Mouse (Mus musculus): ENCODE data around the gene Usp22. TPM values are rescaled to one million over a fixed set of nuclear protein-coding genes. Genes with fewer than 3 reads are reported as not detected.

The Usp22 gene
- polyA plus RNA-seq, 1 experiment from 2014 or later = 140 TPM

- Histone ChIP-seq H3K9me3 (replicated peaks) (no peaks in the 10 kb centered on the region), H3K9ac (no peak overlapping the region), H3K4me1 (no peaks in the 10 kb centered on the region), H3K27ac (replicated peaks) (no peak overlapping the region), H3K36me3 (peaks cover 99% of the 10 kb centered on the region), H3K4me3 (replicated peaks) (no peak overlapping the region), H3K4me2 (replicated peaks) (no peak overlapping the region), H3K27me3 (no peaks in the 10 kb centered on the region)
- no peak for ATAC-seq (ENCODE audit: insufficient number of reproducible peaks, low FRiP score, low TSS enrichment, low read depth)
- 77% methylated on average over 11 of the region's 11 CpGs for whole genome bisulfite sequencing
Measured at GRCm38 (mm10) chr11:61159796-61160732, 14.8 kb downstream of the Usp22 start.

- peaks cover 99% of the 10 kb centered on the region for H3K36me3 ChIP-seq
- no peaks in the 10 kb centered on the region for H3K27me3 ChIP-seq
- no peak overlapping the region for H3K4me2 ChIP-seq (replicated peaks)
- no peaks in the 10 kb centered on the region for H3K4me1 ChIP-seq
- WGBS = 90% methylated on average over 3 of the region's 3 CpGs
- H3K4me3 ChIP-seq (replicated peaks) = no peak overlapping the region
- no peak for ATAC-seq (ENCODE audit: insufficient number of reproducible peaks, low FRiP score, low TSS enrichment, low read depth)
- no peak overlapping the region for H3K27ac ChIP-seq (replicated peaks)
- H3K9me3 ChIP-seq (replicated peaks) = no peaks in the 10 kb centered on the region
- no peak overlapping the region for H3K9ac ChIP-seq
Measured at GRCm38 (mm10) chr11:61158141-61158540, 16.7 kb downstream of the Usp22 start.

- H3K4me1 ChIP-seq = no peaks in the 10 kb centered on the region
- H3K9ac ChIP-seq = no peak overlapping the region
- WGBS = 93% methylated on average over 2 of the region's 2 CpGs
- no peak overlapping the region for H3K4me2 ChIP-seq (replicated peaks)
- no peak for ATAC-seq (ENCODE audit: insufficient number of reproducible peaks, low FRiP score, low TSS enrichment, low read depth)
- no peak overlapping the region for H3K27ac ChIP-seq (replicated peaks)
- H3K27me3 ChIP-seq = no peaks in the 10 kb centered on the region
- H3K9me3 ChIP-seq (replicated peaks) = no peaks in the 10 kb centered on the region
- H3K4me3 ChIP-seq (replicated peaks) = no peak overlapping the region
- H3K36me3 ChIP-seq = peaks cover 94% of the 10 kb centered on the region
Measured at GRCm38 (mm10) chr11:61155727-61156126, 19.1 kb downstream of the Usp22 start.

- no peak for ATAC-seq (ENCODE audit: insufficient number of reproducible peaks, low FRiP score, low TSS enrichment, low read depth)
- H3K27me3 ChIP-seq = peaks cover 18% of the 10 kb centered on the region; the same call in 1 of the 2 replicates
- 67% methylated on average over 6 of the region's 6 CpGs for WGBS
Measured at GRCm38 (mm10) chr11:61150233-61151001, 24.4 kb downstream of the Usp22 start.

GRCm38 (mm10) chr11:61147300-61147683 lies 27.6 kb downstream of the Usp22 start:
- no peaks in the 10 kb centered on the region for H3K9me3 ChIP-seq (replicated peaks)
- peaks cover 18% of the 10 kb centered on the region; the same call in 1 of the 2 replicates for H3K27me3 ChIP-seq
- no peak for ATAC-seq (ENCODE audit: insufficient number of reproducible peaks, low FRiP score, low TSS enrichment, low read depth)
- peak overlapping the region; percentile 78 for H3K4me2 ChIP-seq (replicated peaks)
- H3K9ac ChIP-seq = no peak overlapping the region
- H3K27ac ChIP-seq (replicated peaks) = no peak overlapping the region
- WGBS = 2% methylated on average over 32 of the region's 32 CpGs
- peaks cover 9% of the 10 kb centered on the region; the same call in 1 of the 2 replicates for H3K4me1 ChIP-seq
- peaks cover 11% of the 10 kb centered on the region for H3K36me3 ChIP-seq
- H3K4me3 ChIP-seq (replicated peaks) = peak overlapping the region; percentile 40

More at GRCm38 (mm10) chr11:61150233-61151001, 24.4 kb downstream of the Usp22 start:
- Histone ChIP-seq H3K4me2 (replicated peaks) (no peak overlapping the region), H3K36me3 (peaks cover 42% of the 10 kb centered on the region), H3K4me1 (peaks cover 9% of the 10 kb centered on the region; the same call in 1 of the 2 replicates), H3K9me3 (replicated peaks) (no peaks in the 10 kb centered on the region), H3K27ac (replicated peaks) (no peak overlapping the region), H3K9ac (no peak overlapping the region), H3K4me3 (replicated peaks) (no peak overlapping the region)

- H3K9ac ChIP-seq = no peak overlapping the region
- peaks cover 6% of the 10 kb centered on the region; the same call in 1 of the 2 replicates for H3K36me3 ChIP-seq
- H3K27me3 ChIP-seq = peaks cover 18% of the 10 kb centered on the region; the same call in 1 of the 2 replicates
- H3K4me3 ChIP-seq (replicated peaks) = peak overlapping the region; percentile 40
- H3K4me1 ChIP-seq = peaks cover 9% of the 10 kb centered on the region; the same call in 1 of the 2 replicates
- H3K4me2 ChIP-seq (replicated peaks) = peak overlapping the region; percentile 78
- H3K9me3 ChIP-seq (replicated peaks) = no peaks in the 10 kb centered on the region
- 16% methylated on average over 20 of the region's 20 CpGs for WGBS
- no peak overlapping the region for H3K27ac ChIP-seq (replicated peaks)
- no peak for ATAC-seq (ENCODE audit: insufficient number of reproducible peaks, low FRiP score, low TSS enrichment, low read depth)
Measured at GRCm38 (mm10) chr11:61146645-61147299, 28.1 kb downstream of the Usp22 start.

- no peak overlapping the region for H3K4me2 ChIP-seq (replicated peaks)
- peaks cover 9% of the 10 kb centered on the region; the same call in 1 of the 2 replicates for H3K4me1 ChIP-seq
- no peak overlapping the region for H3K9ac ChIP-seq
- ATAC-seq (ENCODE audit: insufficient number of reproducible peaks, low FRiP score, low TSS enrichment, low read depth) = no peak
- H3K4me3 ChIP-seq (replicated peaks) = no peak overlapping the region
- H3K9me3 ChIP-seq (replicated peaks) = no peaks in the 10 kb centered on the region
- no peak overlapping the region for H3K27ac ChIP-seq (replicated peaks)
- H3K36me3 ChIP-seq = no peaks in the 10 kb centered on the region
- WGBS = 73% methylated on average over 8 of the region's 8 CpGs
- peaks cover 18% of the 10 kb centered on the region; the same call in 1 of the 2 replicates for H3K27me3 ChIP-seq
Measured at GRCm38 (mm10) chr11:61145551-61145950, 29.3 kb downstream of the Usp22 start.

- no peak overlapping the region for H3K4me2 ChIP-seq (replicated peaks)
- WGBS = 72% methylated on average over 7 of the region's 7 CpGs
Measured at GRCm38 (mm10) chr11:61143564-61144469, 31.0 kb downstream of the Usp22 start.

GRCm38 (mm10) chr11:61142941-61143530 lies 31.8 kb downstream of the Usp22 start:
- WGBS = 46% methylated on average over 6 of the region's 6 CpGs
- Histone ChIP-seq H3K4me2 (replicated peaks) (no peak overlapping the region), H3K9ac (no peak overlapping the region), H3K4me3 (replicated peaks) (no peak overlapping the region), H3K27ac (replicated peaks) (no peak overlapping the region), H3K9me3 (replicated peaks) (no peaks in the 10 kb centered on the region), H3K36me3 (no peaks in the 10 kb centered on the region), H3K27me3 (peaks cover 15% of the 10 kb centered on the region; the same call in 1 of the 2 replicates), H3K4me1 (peaks cover 9% of the 10 kb centered on the region; the same call in 1 of the 2 replicates)
- no peak for ATAC-seq (ENCODE audit: insufficient number of reproducible peaks, low FRiP score, low TSS enrichment, low read depth)

More at GRCm38 (mm10) chr11:61143564-61144469, 31.0 kb downstream of the Usp22 start:
- no peak for ATAC-seq (ENCODE audit: insufficient number of reproducible peaks, low FRiP score, low TSS enrichment, low read depth)
- Histone ChIP-seq H3K4me3 (replicated peaks) (no peak overlapping the region), H3K36me3 (no peaks in the 10 kb centered on the region), H3K27me3 (peaks cover 18% of the 10 kb centered on the region; the same call in 1 of the 2 replicates), H3K27ac (replicated peaks) (no peak overlapping the region), H3K9me3 (replicated peaks) (no peaks in the 10 kb centered on the region), H3K9ac (no peak overlapping the region), H3K4me1 (peaks cover 9% of the 10 kb centered on the region; the same call in 1 of the 2 replicates)

- no peaks in the 10 kb centered on the region for H3K36me3 ChIP-seq
- H3K9ac ChIP-seq = no peak overlapping the region
- H3K9me3 ChIP-seq (replicated peaks) = no peaks in the 10 kb centered on the region
- H3K27ac ChIP-seq (replicated peaks) = no peak overlapping the region
- H3K27me3 ChIP-seq = peaks cover 8% of the 10 kb centered on the region; the same call in 1 of the 2 replicates
- H3K4me3 ChIP-seq (replicated peaks) = no peak overlapping the region
- 62% methylated on average over 3 of the region's 3 CpGs for WGBS
- H3K4me1 ChIP-seq = peaks cover 4% of the 10 kb centered on the region; the same call in 1 of the 2 replicates
- H3K4me2 ChIP-seq (replicated peaks) = no peak overlapping the region
- ATAC-seq (ENCODE audit: insufficient number of reproducible peaks, low FRiP score, low TSS enrichment, low read depth) = no peak
Measured at GRCm38 (mm10) chr11:61142262-61142661, 32.6 kb downstream of the Usp22 start.

Measured in embryonic facial prominence, embryonic 15.5 days (tissue).